Mouse (Mus musculus) layer of hippocampus, adult 9-11 months (tissue): ENCODE measurements around the gene Cmklr1.
"Not testable (repeated sequence)": the region's sequence is repeated elsewhere in the genome, so short reads cannot be mapped to it uniquely, and the experiment has no call there.

Experiments used
- DNase-seq: peaks from one replicate; pipeline ENCODE4 v3.0.0; 2022

Gene Cmklr1

GRCm38 (mm10) chr5:113619151-113619550 is 31.1 kb downstream of the Cmklr1 start:
- no peak for DNase-seq

- DNase-seq: no peak
These were observed 31.5 kb downstream of the Cmklr1 start for GRCm38 (mm10) chr5:113618716-113619115.

GRCm38 (mm10) chr5:113611771-113612233 is 38.4 kb downstream of the Cmklr1 start:
- no peak for DNase-seq

GRCm38 (mm10) chr5:113611131-113611530 is 39.1 kb downstream of the Cmklr1 start:
- DNase-seq: no peak

GRCm38 (mm10) chr5:113610490-113610889 is 39.7 kb downstream of the Cmklr1 start:
- no peak for DNase-seq

- DNase-seq: no peak
These were observed 40.3 kb downstream of the Cmklr1 start for GRCm38 (mm10) chr5:113609891-113610290.

GRCm38 (mm10) chr5:113608511-113608910 is 41.7 kb downstream of the Cmklr1 start:
- no peak for DNase-seq

- DNase-seq: no peak
These were observed 42.2 kb downstream of the Cmklr1 start for GRCm38 (mm10) chr5:113607941-113608431.

GRCm38 (mm10) chr5:113606961-113607785 is 43.1 kb downstream of the Cmklr1 start:
- no peak for DNase-seq

GRCm38 (mm10) chr5:113606121-113606520 is 44.1 kb downstream of the Cmklr1 start:
- DNase-seq: no peak

GRCm38 (mm10) chr5:113604758-113605157 is 45.5 kb downstream of the Cmklr1 start:
- DNase-seq: no peak

GRCm38 (mm10) chr5:113603471-113603870 is 46.8 kb downstream of the Cmklr1 start:
- no peak for DNase-seq

GRCm38 (mm10) chr5:113600803-113601202 is 49.4 kb downstream of the Cmklr1 start:
- no peak for DNase-seq

GRCm38 (mm10) chr5:113600181-113600580 is 50.0 kb downstream of the Cmklr1 start:
- DNase-seq: no peak

- DNase-seq: no peak
These were observed 53.4 kb downstream of the Cmklr1 start for GRCm38 (mm10) chr5:113596780-113597353.

GRCm38 (mm10) chr5:113596252-113596651 is 54.0 kb downstream of the Cmklr1 start:
- DNase-seq: no peak

GRCm38 (mm10) chr5:113593911-113594705 is 56.1 kb downstream of the Cmklr1 start:
- no peak for DNase-seq

GRCm38 (mm10) chr5:113591751-113592230 is 58.4 kb downstream of the Cmklr1 start:
- DNase-seq: peak; percentile 94

- no peak for DNase-seq
These were observed 59.1 kb downstream of the Cmklr1 start for GRCm38 (mm10) chr5:113591166-113591565.

- DNase-seq: no peak
These were observed 60.1 kb downstream of the Cmklr1 start for GRCm38 (mm10) chr5:113590010-113590640.

- DNase-seq: not testable (repeated sequence)
These were observed 63.8 kb downstream of the Cmklr1 start for GRCm38 (mm10) chr5:113586458-113586849.

GRCm38 (mm10) chr5:113585619-113586457 is 64.4 kb downstream of the Cmklr1 start:
- not testable (repeated sequence) for DNase-seq
